16 mouse cellular contexts compared by ENCODE assay signal in the genomic region with DNA sequence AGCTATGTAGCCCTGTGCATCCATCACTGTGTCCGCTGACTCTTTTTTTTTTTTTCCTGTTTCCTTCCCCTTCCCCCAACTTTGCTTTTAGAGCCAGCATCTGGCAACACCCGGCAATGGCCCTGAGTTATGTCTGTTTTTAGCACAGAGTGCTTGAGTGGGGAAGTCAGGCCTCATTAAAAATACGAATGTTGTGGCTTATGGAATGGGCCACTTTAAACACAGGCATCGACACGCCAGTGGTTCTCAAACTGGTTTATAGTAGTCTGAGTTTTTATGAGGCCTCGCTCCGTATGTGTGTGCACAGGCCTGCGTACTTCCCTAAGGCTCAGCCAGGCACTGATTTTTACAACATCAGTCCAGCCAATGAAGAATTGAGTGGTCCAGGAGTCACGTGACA. TPM values are rescaled to one million over a fixed set of nuclear protein-coding genes. Genes with fewer than 3 reads are reported as not detected.
DNase-seq lines count a peak whose midpoint lies in the region; ATAC-seq lines count a peak whose summit lies in the region.
"Had no signal": no experiment of that assay in that cellular context is flagged by ENCODE, and none has a peak within 500 bp of the region (broad histone marks: within the 10 kb centered on the region; RNA-seq: fewer than 3 reads in every experiment).

No protein-coding gene starts in this region.

- no peak for ATAC-seq in heart, embryonic 11.5 days (replicated peaks; ENCODE audit: insufficient number of reproducible peaks, low FRiP score, low TSS enrichment)
- peak; percentile 70 for ATAC-seq in intestine, embryonic 16.5 days
- ATAC-seq in neural tube, embryonic 14.5 days (ENCODE audit: low read depth): peak; percentile 54; the same call in 1 of the 2 replicates
- ATAC-seq: forebrain, embryonic 13.5 days had no signal

- H3K36me3 ChIP-seq in heart, embryonic 11.5 days (ENCODE audit: control insufficient read depth, insufficient read depth, low read length): no peaks in the 10 kb centered on the region
- no peaks in the 10 kb centered on the region for H3K36me3 ChIP-seq in intestine, embryonic 16.5 days (ENCODE audit: control insufficient read depth, insufficient read depth, low read length)
- H3K36me3 ChIP-seq in neural tube, embryonic 14.5 days (ENCODE audit: control insufficient read depth, insufficient read depth, low read length): no peaks in the 10 kb centered on the region
- H3K36me3 ChIP-seq in forebrain, embryonic 10.5 days (replicated peaks): no peaks in the 10 kb centered on the region
- H3K36me3 ChIP-seq: G1E; liver, embryonic 15.5 days had no signal

- H3K27ac ChIP-seq in heart, embryonic 11.5 days (ENCODE audit: low read depth, low read length): no peak overlapping the region
- H3K27ac ChIP-seq in intestine, embryonic 16.5 days (ENCODE audit: low read length): no peak overlapping the region; the same call in 1 of the 2 replicates
- H3K27ac ChIP-seq in neural tube, embryonic 14.5 days (ENCODE audit: low read depth, low read length): no peak overlapping the region; the same call in 1 of the 2 replicates
- no peak overlapping the region for H3K27ac ChIP-seq in forebrain, embryonic 10.5 days
- H3K27ac ChIP-seq: forebrain, embryonic 13.5 days; hindbrain, embryonic 14.5 days; liver, embryonic 15.5 days had no signal

- no peaks in the 10 kb centered on the region for H3K9me3 ChIP-seq in heart, embryonic 11.5 days (replicated peaks; ENCODE audit: control insufficient read depth, low read length)
- no peaks in the 10 kb centered on the region for H3K9me3 ChIP-seq in intestine, embryonic 16.5 days (ENCODE audit: control insufficient read depth, low read length)
- H3K9me3 ChIP-seq in neural tube, embryonic 14.5 days (ENCODE audit: control insufficient read depth, low read length): no peaks in the 10 kb centered on the region; the same call in 1 of the 2 replicates
- H3K9me3 ChIP-seq in forebrain, embryonic 10.5 days: no peaks in the 10 kb centered on the region
- H3K9me3 ChIP-seq: liver, embryonic 15.5 days had no signal

- no peaks in the 10 kb centered on the region for H3K4me1 ChIP-seq in heart, embryonic 11.5 days (ENCODE audit: control insufficient read depth, insufficient read depth, low read length)
- H3K4me1 ChIP-seq in intestine, embryonic 16.5 days (ENCODE audit: control insufficient read depth, insufficient read depth, low read length): no peaks in the 10 kb centered on the region; the same call in 1 of the 2 replicates
- H3K4me1 ChIP-seq in neural tube, embryonic 14.5 days (ENCODE audit: control insufficient read depth, insufficient read depth, low read length): peaks cover 6% of the 10 kb centered on the region; the same call in 1 of the 2 replicates
- no peaks in the 10 kb centered on the region for H3K4me1 ChIP-seq in forebrain, embryonic 10.5 days
- H3K4me1 ChIP-seq: liver, embryonic 15.5 days; megakaryocyte, embryonic 14.5 days had no signal

- no peak overlapping the region for H3K4me3 ChIP-seq in heart, embryonic 11.5 days (ENCODE audit: low read depth, low read length)
- no peak overlapping the region for H3K4me3 ChIP-seq in intestine, embryonic 16.5 days (ENCODE audit: low read length)
- no peak overlapping the region for H3K4me3 ChIP-seq in neural tube, embryonic 14.5 days (ENCODE audit: low read depth, low read length)
- H3K4me3 ChIP-seq in forebrain, embryonic 10.5 days: no peak overlapping the region
- H3K4me3 ChIP-seq: forebrain, embryonic 13.5 days; liver, embryonic 15.5 days; megakaryocyte, embryonic 14.5 days had no signal

- no peaks in the 10 kb centered on the region for H3K27me3 ChIP-seq in heart, embryonic 11.5 days (ENCODE audit: control insufficient read depth, insufficient read depth, low read length)
- no peaks in the 10 kb centered on the region for H3K27me3 ChIP-seq in intestine, embryonic 16.5 days (replicated peaks; ENCODE audit: control insufficient read depth, insufficient read depth, low read length)
- no peaks in the 10 kb centered on the region for H3K27me3 ChIP-seq in neural tube, embryonic 14.5 days (ENCODE audit: control insufficient read depth, insufficient read depth, low read length)
- H3K27me3 ChIP-seq in forebrain, embryonic 10.5 days (ENCODE audit: poor library complexity, severe bottlenecking): no peaks in the 10 kb centered on the region
- H3K27me3 ChIP-seq: forebrain, embryonic 13.5 days; liver, embryonic 15.5 days; megakaryocyte, embryonic 14.5 days had no signal

- 66% methylated on average over 9 of the region's 9 CpGs for WGBS in heart, embryonic 11.5 days (ENCODE audit: insufficient replicate concordance)
- WGBS in intestine, embryonic 16.5 days: 32% methylated on average over 9 of the region's 9 CpGs
- WGBS in neural tube, embryonic 14.5 days: 41% methylated on average over 9 of the region's 9 CpGs
- WGBS in forebrain, embryonic 10.5 days: 92% methylated on average over 9 of the region's 9 CpGs

- H3K4me2 ChIP-seq in heart, embryonic 11.5 days: no peak overlapping the region
- peak overlapping the region; percentile 20; the same call in 1 of the 2 replicates for H3K4me2 ChIP-seq in intestine, embryonic 16.5 days (ENCODE audit: low read depth, low read length)
- no peak overlapping the region for H3K4me2 ChIP-seq in neural tube, embryonic 14.5 days (ENCODE audit: low read depth, low read length)
- H3K4me2 ChIP-seq: forebrain, embryonic 13.5 days; hindbrain, embryonic 14.5 days; liver, embryonic 15.5 days had no signal

- peak; percentile 96 for DNase-seq in heart, adult 11 months
- DNase-seq in layer of hippocampus, adult 9-11 months: peak; percentile 62
- DNase-seq in layer of hippocampus, adult 11-12 months (ENCODE audit: low spot score): no peak
- DNase-seq in T-cell, adult 2 months (ENCODE audit: low spot score): no peak
- no peak for DNase-seq in forebrain, embryonic 10.5 days (ENCODE audit: extremely low spot score, low spot score)
- DNase-seq: cerebellum, adult 11 months; gastrocnemius, postnatal 36 days; layer of hippocampus, postnatal 36 days had no signal

- no peak overlapping the region for H3K9ac ChIP-seq in heart, embryonic 11.5 days (ENCODE audit: low read depth, low read length)
- H3K9ac ChIP-seq in intestine, embryonic 16.5 days (ENCODE audit: low read depth, low read length): no peak overlapping the region
- H3K9ac ChIP-seq in neural tube, embryonic 14.5 days (replicated peaks; ENCODE audit: low read depth, low read length): no peak overlapping the region
- H3K9ac ChIP-seq: forebrain, embryonic 13.5 days; hindbrain, embryonic 14.5 days; liver, embryonic 15.5 days had no signal

RNA-seq across cellular contexts. Expression of a gene that starts 13.1 kb away (rescaled TPM):
- polyA plus RNA-seq in heart, embryonic 11.5 days (2014; fragmentation: Nextera tagmentation; extraction: Ambion mirVana): 0.06 and 0.08 TPM in 2 replicates
- 0.53 and 0.84 TPM in 2 replicates for polyA plus RNA-seq in intestine, embryonic 16.5 days (2015; fragmentation: Nextera tagmentation; extraction: Ambion mirVana)
- polyA plus RNA-seq in neural tube, embryonic 14.5 days (2014; fragmentation: Nextera tagmentation; extraction: Ambion mirVana): 0.17 and 0.40 TPM in 2 replicates
- polyA plus RNA-seq in forebrain, embryonic 10.5 days (2016; fragmentation: Nextera tagmentation; extraction: Ambion mirVana): not detected in 2 replicates
- polyA plus RNA-seq: forebrain, embryonic 13.5 days; G1E had no signal

Comparison
In these comparisons a context has a peak if more than half of its experiments do, and no peak if none do; other contexts are left out.
1. DNase-seq: peak in heart, adult 11 months (single experiment) and layer of hippocampus, adult 9-11 months (single experiment); none in layer of hippocampus, adult 11-12 months (single experiment), T-cell, adult 2 months (single experiment) and forebrain, embryonic 10.5 days (single experiment).